In genomic region chr17:31685514-31686224, GRCm38 (mm10) we compare ENCODE assay signal across 8 mouse cellular contexts. TPM values are rescaled to one million over a fixed set of nuclear protein-coding genes. Genes with fewer than 3 reads are reported as not detected.
DNase-seq lines count a peak whose midpoint lies in the region; ATAC-seq and TF ChIP-seq lines count a peak whose summit lies in the region.

No protein-coding gene starts in this region.

- peaks cover 25% of the 10 kb centered on the region for H3K27me3 ChIP-seq in G1E (ENCODE audit: insufficient read depth, low read length)
- H3K27me3 ChIP-seq in forebrain, postnatal 0 days (ENCODE audit: insufficient read depth, low read length): no peaks in the 10 kb centered on the region
- no peaks in the 10 kb centered on the region for H3K27me3 ChIP-seq in lung, embryonic 15.5 days

- TF ChIP-seq CTCF in G1E (IDR thresholded peaks at IDR 0.05; ENCODE audit: low read depth, low read length): peak; percentile 71
- TF ChIP-seq CTCF in forebrain, postnatal 0 days (IDR thresholded peaks at IDR 0.05; ENCODE audit: low read depth): peak; percentile 98
- peak; percentile 94 for TF ChIP-seq CTCF in layer of hippocampus, adult 2 months (conservative IDR thresholded peaks at IDR 0.05)

- H3K9me3 ChIP-seq in G1E (replicated peaks): no peaks in the 10 kb centered on the region
- no peaks in the 10 kb centered on the region for H3K9me3 ChIP-seq in forebrain, postnatal 0 days (ENCODE audit: low read length)
- no peaks in the 10 kb centered on the region for H3K9me3 ChIP-seq in lung, embryonic 15.5 days

- DNase-seq in G1E (ENCODE audit: low spot score): peak; percentile 60
- peak; percentile 82 for DNase-seq in cerebellum, adult 18-20 months
- DNase-seq in forebrain, postnatal 0 days: peak; percentile 94
- peak; percentile 94 for DNase-seq in heart, postnatal 4 days
- DNase-seq in layer of hippocampus, adult 2 months (ENCODE audit: low spot score in 2 of 2): peak; percentile 75 to 88
- peak; percentile 75 for DNase-seq in ovary, postnatal 10 days (ENCODE audit: low spot score)
- peak; percentile 83 for DNase-seq in thymus, postnatal 0 days (ENCODE audit: low spot score)

- no peaks in the 10 kb centered on the region for H3K36me3 ChIP-seq in G1E (replicated peaks)
- H3K36me3 ChIP-seq in forebrain, postnatal 0 days (ENCODE audit: insufficient read depth): no peaks in the 10 kb centered on the region
- no peaks in the 10 kb centered on the region for H3K36me3 ChIP-seq in lung, embryonic 15.5 days

- 0 out of 2 replicates have a peak overlapping the region, but pooled peaks have one; percentile 8 for H3K4me2 ChIP-seq in forebrain, postnatal 0 days (ENCODE audit: low read depth)
- peak overlapping the region; percentile 34 for H3K4me2 ChIP-seq in lung, embryonic 15.5 days

- H3K4me3 ChIP-seq in G1E (ENCODE audit: low read depth, low read length): no peak overlapping the region
- H3K4me3 ChIP-seq in forebrain, postnatal 0 days (ENCODE audit: low read depth, low read length): no peak overlapping the region
- no peak overlapping the region for H3K4me3 ChIP-seq in layer of hippocampus, adult 2 months
- H3K4me3 ChIP-seq in lung, embryonic 15.5 days: no peak overlapping the region

- 0 out of 2 replicates have a peak overlapping the region, but pooled peaks have one; percentile 30 for H3K27ac ChIP-seq in forebrain, postnatal 0 days (ENCODE audit: low read depth, low read length)
- H3K27ac ChIP-seq in layer of hippocampus, adult 2 months: peak overlapping the region; percentile 71
- H3K27ac ChIP-seq in lung, embryonic 15.5 days: peak overlapping the region; percentile 95

- peaks cover 5% of the 10 kb centered on the region for H3K4me1 ChIP-seq in G1E (ENCODE audit: insufficient read depth, low read depth, low read length)
- no peaks in the 10 kb centered on the region; the same call in 1 of the 2 replicates for H3K4me1 ChIP-seq in forebrain, postnatal 0 days (ENCODE audit: insufficient read depth)
- H3K4me1 ChIP-seq in lung, embryonic 15.5 days: peaks cover 12% of the 10 kb centered on the region

- no peak; the same call in 1 of the 2 replicates for ATAC-seq in G1E (ENCODE audit: extremely low read depth, insufficient number of reproducible peaks, low FRiP score, poor library complexity, severe bottlenecking)
- ATAC-seq in forebrain, postnatal 0 days: peak; percentile 96
- peak; percentile 60 for ATAC-seq in lung, embryonic 15.5 days (ENCODE audit: borderline replicate concordance, extremely low read depth, low FRiP score, low TSS enrichment)

- WGBS in forebrain, postnatal 0 days: 7% methylated on average over 17 of the region's 17 CpGs
- WGBS in lung, embryonic 15.5 days: 9% methylated on average over 17 of the region's 17 CpGs

- peak overlapping the region; percentile 29; the same call in 1 of the 2 replicates for H3K9ac ChIP-seq in forebrain, postnatal 0 days
- peak overlapping the region; percentile 10; the same call in 1 of the 2 replicates for H3K9ac ChIP-seq in lung, embryonic 15.5 days

RNA-seq across cellular contexts. Expression of gene Cryaa, which starts 8.1 kb away (rescaled TPM):
- total RNA-seq in G1E (2014; fragmentation: Nextera tagmentation) (not detected in 2 replicates), G1E (2017) (not detected in 2 replicates)
- not detected in 2 replicates for polyA plus RNA-seq in G1E (2012)
- total RNA-seq in forebrain, postnatal 0 days (2014; rRNA removed): not detected in 2 replicates
- polyA plus RNA-seq in forebrain, postnatal 0 days (2015; fragmentation: Nextera tagmentation; extraction: Ambion mirVana): 0.28 TPM in 1 of 2 replicates, not detected in the other
- total RNA-seq in heart, postnatal 4 days (2021): not detected
- under 1 TPM; 0.49 to 0.66 TPM for total RNA-seq in layer of hippocampus, adult 2 months (2021)
- polyA plus RNA-seq in lung, embryonic 15.5 days (2015; fragmentation: Nextera tagmentation; extraction: Ambion mirVana): not detected in 2 replicates
- polyA plus RNA-seq in thymus, postnatal 0 days (2015; fragmentation: Nextera tagmentation; extraction: Ambion mirVana): 2.3 and 2.8 TPM in 2 replicates

RNA-seq across cellular contexts. Expression of gene U2af1, which starts 27.0 kb away (rescaled TPM):
- 72.5 and 104 TPM in 2 replicates for total RNA-seq in G1E (2014; fragmentation: Nextera tagmentation)
- total RNA-seq in G1E (2017): 259 and 261 TPM in 2 replicates
- polyA plus RNA-seq in G1E (2012): 124 and 130 TPM in 2 replicates
- total RNA-seq in forebrain, postnatal 0 days (2014; rRNA removed): 86.4 and 102 TPM in 2 replicates
- polyA plus RNA-seq in forebrain, postnatal 0 days (2015; fragmentation: Nextera tagmentation; extraction: Ambion mirVana): 264 and 273 TPM in 2 replicates
- 100 to 1,000 TPM; 160 to 162 TPM for total RNA-seq in heart, postnatal 4 days (2021)
- 100 to 1,000 TPM; 125 to 131 TPM for total RNA-seq in layer of hippocampus, adult 2 months (2021)
- 332 and 360 TPM in 2 replicates for polyA plus RNA-seq in lung, embryonic 15.5 days (2015; fragmentation: Nextera tagmentation; extraction: Ambion mirVana)
- polyA plus RNA-seq in thymus, postnatal 0 days (2015; fragmentation: Nextera tagmentation; extraction: Ambion mirVana): 361 and 388 TPM in 2 replicates

RNA-seq across cellular contexts. Expression of gene Cbs, which starts 48.6 kb away (rescaled TPM):
- total RNA-seq in G1E (2014; fragmentation: Nextera tagmentation) (not detected in 2 replicates), G1E (2017) (0.05 and 0.12 TPM in 2 replicates)
- not detected in 2 replicates for polyA plus RNA-seq in G1E (2012)
- 18.6 and 20.2 TPM in 2 replicates for total RNA-seq in forebrain, postnatal 0 days (2014; rRNA removed)
- 16.3 and 22.3 TPM in 2 replicates for polyA plus RNA-seq in forebrain, postnatal 0 days (2015; fragmentation: Nextera tagmentation; extraction: Ambion mirVana)
- total RNA-seq in heart, postnatal 4 days (2021): 1 to 10 TPM in 1 of 2 experiments, under 1 TPM in 1; 0.45 to 1.1 TPM
- 10 to 100 TPM; 60.7 to 62.4 TPM for total RNA-seq in layer of hippocampus, adult 2 months (2021)
- polyA plus RNA-seq in lung, embryonic 15.5 days (2015; fragmentation: Nextera tagmentation; extraction: Ambion mirVana): 3.2 and 3.6 TPM in 2 replicates
- 0.71 and 0.88 TPM in 2 replicates for polyA plus RNA-seq in thymus, postnatal 0 days (2015; fragmentation: Nextera tagmentation; extraction: Ambion mirVana)

Comparison
In these comparisons a context has a peak if more than half of its experiments do, and no peak if none do; other contexts are left out.
1. H3K27ac ChIP-seq: peak in every context shown above with its lines; median percentile 95 in lung, embryonic 15.5 days; 71 in layer of hippocampus, adult 2 months; 30 in forebrain, postnatal 0 days.